Mouse (Mus musculus) CD4-positive, CD25-positive, alpha-beta regulatory T cell, adult 9 weeks (primary cell): Measurements from ENCODE around the gene Pdcd6. TPM values are rescaled to one million over a fixed set of nuclear protein-coding genes. Genes with fewer than 3 reads are reported as not detected.

Source experiments
- polyA plus RNA-seq: library from polyadenylated mRNA; unstranded; fragments of 100-300 nt; shearing (Covaris generic); gene quantifications from one replicate; pipeline ENCODE4 v1.2.1, GENCODE M21; 2017

Pdcd6 gene
- 215 TPM for polyA plus RNA-seq

GRCm38 (mm10) chr13:74317170-74317849 lies at the start of gene Pdcd6:
Gene Pdcd6 (minus strand): TSS chr13:74317580.

DNA sequence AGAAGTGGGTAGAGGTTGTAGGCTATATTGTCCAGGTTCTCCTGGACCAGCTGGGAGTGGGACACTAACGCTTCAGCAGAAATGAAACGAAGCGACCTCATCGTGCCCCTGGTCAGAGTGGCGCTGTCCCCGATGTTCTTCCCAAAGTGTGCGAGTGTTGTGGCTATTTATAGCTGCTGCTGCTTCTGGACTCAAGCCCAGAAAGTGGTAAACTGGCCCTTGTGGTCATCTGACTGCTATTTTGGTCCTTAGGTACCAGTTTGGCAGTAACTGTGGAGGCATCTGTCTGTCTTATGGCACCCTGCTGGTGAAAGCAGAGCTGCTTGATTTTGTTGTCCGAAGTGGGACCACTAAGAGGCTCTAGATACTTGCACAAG lies 46.5 kb upstream of the Pdcd6 start, which contains the start of gene Lrrc14b:
TSS of gene Lrrc14b (minus strand) at position 147 of the 377 bp plus-strand sequence.

DNA sequence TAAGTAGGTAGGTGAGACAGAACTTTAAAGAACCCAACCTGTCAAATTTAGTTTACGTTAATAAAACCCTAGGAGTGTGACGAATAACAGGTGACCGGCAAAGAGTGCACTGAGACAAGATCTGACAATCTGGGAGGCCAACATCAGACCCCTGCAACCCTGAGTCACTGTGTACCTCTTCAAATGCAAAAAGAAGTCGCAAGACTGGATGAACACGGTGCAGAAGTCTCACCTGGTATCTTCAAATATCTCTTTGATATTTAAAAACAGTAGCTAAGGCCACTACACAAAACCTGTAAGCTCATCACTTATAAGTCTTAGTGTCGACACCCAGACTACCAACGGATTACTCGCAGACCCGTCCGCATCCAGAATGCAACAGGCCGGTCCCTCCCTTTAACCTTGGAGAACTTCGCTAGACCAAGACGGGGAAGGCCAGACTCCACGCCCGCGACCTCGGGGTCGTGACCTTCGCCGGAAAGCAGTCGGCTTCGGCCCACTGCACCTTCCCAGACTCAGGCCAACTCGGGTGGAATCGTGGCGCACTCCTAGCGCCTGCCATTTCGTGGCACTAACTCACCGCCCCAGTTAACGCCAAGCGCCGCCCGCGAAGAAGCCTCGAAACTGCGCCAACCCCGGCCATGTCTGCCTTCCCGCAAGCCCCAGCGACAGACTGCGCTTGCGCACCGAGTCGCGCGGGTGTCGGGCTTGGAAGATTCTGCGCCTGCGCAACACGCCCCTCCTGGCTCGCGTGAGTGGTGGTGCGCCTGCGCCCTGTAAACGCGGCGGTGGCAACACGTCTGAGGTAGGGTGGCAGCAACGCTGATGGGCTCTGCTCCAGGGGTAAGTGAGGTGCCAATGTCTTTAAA lies 32.4 kb upstream of the Pdcd6 start, which contains the start of the genes Sdha and Ccdc127:
TSS of gene Sdha (minus strand) at position 715 of the 869 bp plus-strand sequence.
TSS of gene Ccdc127 (plus strand) at position 744 of the 869 bp plus-strand sequence.

GRCm38 (mm10) chr13:74292167-74292566 lies 25.2 kb downstream of the Pdcd6 start, which contains the start of gene Ahrr:
Gene Ahrr (minus strand): TSS chr13:74292331.

Other genes with a start within 250 kb of the Pdcd6 start
- gene Slc9a3, start 196.1 kb downstream of the Pdcd6 start, polyA plus RNA-seq: not detected
- gene Exoc3, start 108.8 kb downstream of the Pdcd6 start, polyA plus RNA-seq: 108 TPM
- 0.24 TPM for gene Ahrr, start 25.2 kb downstream of the Pdcd6 start, polyA plus RNA-seq
- 384 TPM for gene Sdha, start 32.7 kb upstream of the Pdcd6 start, polyA plus RNA-seq
- 45.1 TPM for gene Ccdc127, start 32.7 kb upstream of the Pdcd6 start, polyA plus RNA-seq
- gene Lrrc14b, start 46.4 kb upstream of the Pdcd6 start, polyA plus RNA-seq: not detected
- gene Zfp72, start 73.3 kb upstream of the Pdcd6 start, polyA plus RNA-seq: 2.9 TPM
- gene Ftl1-ps1, start 82.1 kb upstream of the Pdcd6 start, polyA plus RNA-seq: 71.6 TPM
- 23.1 TPM for gene Zfp825, start 176.4 kb upstream of the Pdcd6 start, polyA plus RNA-seq